ENCODE assay signal across 8 mouse cellular contexts in genomic region chr9:35019372-35019771, GRCm38 (mm10).
A peak's percentile ranks its signal among the peaks of the same experiment; 100 is the strongest.
DNase-seq lines count a peak whose midpoint lies in the region; ATAC-seq and TF ChIP-seq lines count a peak whose summit lies in the region.

No protein-coding gene starts in this region.

- no peak overlapping the region for H3K9ac ChIP-seq in forebrain, embryonic 14.5 days (ENCODE audit: low read length)
- no peak overlapping the region for H3K9ac ChIP-seq in neural tube, embryonic 14.5 days (replicated peaks; ENCODE audit: low read depth, low read length)

- TF ChIP-seq CTCF in kidney, adult 2 months (conservative IDR thresholded peaks at IDR 0.05; ENCODE audit: insufficient read depth, insufficient read length, low read depth, low read length) = peak; percentile 80

- no peaks in the 10 kb centered on the region for H3K9me3 ChIP-seq in forebrain, embryonic 14.5 days (replicated peaks; ENCODE audit: control insufficient read depth, low read length)
- H3K9me3 ChIP-seq in neural tube, embryonic 14.5 days (ENCODE audit: control insufficient read depth, low read length) = no peaks in the 10 kb centered on the region

- no peak for ATAC-seq in CD4-positive, CD25-positive, alpha-beta regulatory T cell, adult 4 months
- peak; percentile 41 for ATAC-seq in forebrain, embryonic 14.5 days
- ATAC-seq in neural tube, embryonic 14.5 days (ENCODE audit: low read depth) = peak; percentile 68

- no peak overlapping the region; the same call in 1 of the 2 replicates for H3K27ac ChIP-seq in forebrain, embryonic 14.5 days (ENCODE audit: low read depth, low read length)
- H3K27ac ChIP-seq in kidney, adult 2 months (ENCODE audit: insufficient read depth, low read depth, low read length) = no peak overlapping the region
- H3K27ac ChIP-seq in neural tube, embryonic 14.5 days (ENCODE audit: low read depth, low read length) = no peak overlapping the region

- TF ChIP-seq POLR2A in kidney, adult 2 months (IDR thresholded peaks at IDR 0.05; ENCODE audit: low read depth, low read length) = no peak

- 7% methylated on average over 3 of the region's 3 CpGs for WGBS in forebrain, embryonic 14.5 days
- 5% methylated on average over 3 of the region's 3 CpGs for WGBS in kidney, adult 2 months
- 5% methylated on average over 3 of the region's 3 CpGs for WGBS in neural tube, embryonic 14.5 days

- peaks cover 19% of the 10 kb centered on the region for H3K4me1 ChIP-seq in forebrain, embryonic 14.5 days (ENCODE audit: control insufficient read depth, insufficient read depth, low read length)
- no peaks in the 10 kb centered on the region for H3K4me1 ChIP-seq in kidney, adult 2 months (ENCODE audit: control insufficient read depth, insufficient read depth, low read length)
- peaks cover 23% of the 10 kb centered on the region; the same call in 1 of the 2 replicates for H3K4me1 ChIP-seq in neural tube, embryonic 14.5 days (ENCODE audit: control insufficient read depth, insufficient read depth, low read length)

- H3K4me3 ChIP-seq in forebrain, embryonic 14.5 days (ENCODE audit: low read depth, low read length) = no peak overlapping the region
- H3K4me3 ChIP-seq in kidney, adult 2 months (ENCODE audit: insufficient read depth, low read depth, low read length) = no peak overlapping the region
- H3K4me3 ChIP-seq in neural tube, embryonic 14.5 days (ENCODE audit: low read depth, low read length) = no peak overlapping the region

- intact Hi-C loops in left cerebral cortex, postnatal 36 days (cut with DNase I) = loop anchor here (5.0 to 10.0 kb wide), 2 partner anchors 265 to 522 kb away; no protein-coding TSS in a partner anchor

- DNase-seq in CD4-positive, CD25-positive, alpha-beta regulatory T cell, adult 2 months (ENCODE audit: low read depth, low spot score) = peak; percentile 14
- peak; percentile 96 for DNase-seq in brain, adult 2 months (ENCODE audit: low read depth, low spot score)
- peak; percentile 93 for DNase-seq in forebrain, embryonic 14.5 days (ENCODE audit: low spot score)
- DNase-seq in kidney, adult 2 months = peak; percentile 76
- DNase-seq in left cerebral cortex, postnatal 36 days (ENCODE audit: low spot score in 2 of 2) = peak; percentile 61 to 73
- no peak for DNase-seq in thymus, postnatal 4 days

- no peaks in the 10 kb centered on the region for H3K36me3 ChIP-seq in forebrain, embryonic 14.5 days (ENCODE audit: control insufficient read depth, insufficient read depth, low read length)
- no peaks in the 10 kb centered on the region for H3K36me3 ChIP-seq in kidney, adult 2 months (ENCODE audit: control insufficient read depth, insufficient read depth, low read length)
- no peaks in the 10 kb centered on the region for H3K36me3 ChIP-seq in neural tube, embryonic 14.5 days (ENCODE audit: control insufficient read depth, insufficient read depth, low read length)

- no peak overlapping the region for H3K4me2 ChIP-seq in forebrain, embryonic 14.5 days (ENCODE audit: low read length)
- no peak overlapping the region for H3K4me2 ChIP-seq in neural tube, embryonic 14.5 days (ENCODE audit: low read depth, low read length)

- peaks cover 5% of the 10 kb centered on the region; the same call in 1 of the 2 replicates for H3K27me3 ChIP-seq in forebrain, embryonic 14.5 days (replicated peaks; ENCODE audit: control insufficient read depth, insufficient read depth, low read length)
- H3K27me3 ChIP-seq in kidney, adult 2 months (replicated peaks; ENCODE audit: control insufficient read depth, insufficient read depth, low read length) = no peaks in the 10 kb centered on the region
- no peaks in the 10 kb centered on the region for H3K27me3 ChIP-seq in neural tube, embryonic 14.5 days (ENCODE audit: control insufficient read depth, insufficient read depth, low read length)
